9 mouse cellular contexts compared by ENCODE assay signal in genomic region chr8:87974122-87974758, GRCm38 (mm10). TPM values are rescaled to one million over a fixed set of nuclear protein-coding genes. Genes with fewer than 3 reads are reported as not detected.
DNase-seq lines count a peak whose midpoint lies in the region; ATAC-seq and TF ChIP-seq lines count a peak whose summit lies in the region.
"Had no signal": no experiment of that assay in that cellular context is flagged by ENCODE, and none has a peak within 500 bp of the region (broad histone marks: within the 10 kb centered on the region; RNA-seq: fewer than 3 reads in every experiment).

No protein-coding gene starts in this region.

- peak overlapping the region; percentile 64 for H3K27ac ChIP-seq in lung, embryonic 14.5 days (ENCODE audit: low read depth)
- no peak overlapping the region for H3K27ac ChIP-seq in forebrain, postnatal 0 days (ENCODE audit: low read depth, low read length)
- H3K27ac ChIP-seq in limb, embryonic 10.5 days = peak overlapping the region; percentile 87
- H3K27ac ChIP-seq in stomach, embryonic 14.5 days (ENCODE audit: low read length) = no peak overlapping the region; the same call in 1 of the 2 replicates

- H3K9ac ChIP-seq in lung, embryonic 14.5 days = peak overlapping the region; percentile 52
- H3K9ac ChIP-seq in forebrain, postnatal 0 days = peak overlapping the region; percentile 31; the same call in 1 of the 2 replicates
- 0 out of 2 replicates have a peak overlapping the region, but pooled peaks have one; percentile 18 for H3K9ac ChIP-seq in stomach, embryonic 14.5 days (replicated peaks; ENCODE audit: low read depth, low read length)

- WGBS in lung, embryonic 14.5 days = 7% methylated on average over 21 of the region's 21 CpGs
- WGBS in forebrain, postnatal 0 days = 4% methylated on average over 21 of the region's 21 CpGs
- WGBS in limb, embryonic 10.5 days = 11% methylated on average over 21 of the region's 21 CpGs
- WGBS in stomach, embryonic 14.5 days = 5% methylated on average over 21 of the region's 21 CpGs

- H3K36me3 ChIP-seq in lung, embryonic 14.5 days (ENCODE audit: insufficient read depth) = no peaks in the 10 kb centered on the region
- no peaks in the 10 kb centered on the region for H3K36me3 ChIP-seq in forebrain, postnatal 0 days (ENCODE audit: insufficient read depth)
- no peaks in the 10 kb centered on the region for H3K36me3 ChIP-seq in limb, embryonic 10.5 days
- H3K36me3 ChIP-seq in stomach, embryonic 14.5 days (ENCODE audit: control insufficient read depth, insufficient read depth, low read length) = no peaks in the 10 kb centered on the region

- H3K4me2 ChIP-seq in lung, embryonic 14.5 days = peak overlapping the region; percentile 69
- peak overlapping the region; percentile 59 for H3K4me2 ChIP-seq in forebrain, postnatal 0 days (ENCODE audit: low read depth)
- peak overlapping the region; percentile 59 for H3K4me2 ChIP-seq in stomach, embryonic 14.5 days (replicated peaks; ENCODE audit: low read depth, low read length)

- DNase-seq in lung, embryonic 14.5 days = peak; percentile 69
- DNase-seq in lung, postnatal 14 days = no peak
- no peak for DNase-seq in forebrain, postnatal 0 days
- no peak for DNase-seq in limb, embryonic 10.5 days (ENCODE audit: low spot score)
- no peak for DNase-seq in right cerebral cortex, postnatal 10 days (ENCODE audit: low spot score in 2 of 2)
- DNase-seq in urinary bladder, postnatal 14 days (ENCODE audit: low spot score) = no peak
- no peak for DNase-seq in cerebellum, postnatal 4 days (ENCODE audit: low spot score in 2 of 2)
- DNase-seq: thymus, postnatal 36 days had no signal

- H3K27me3 ChIP-seq in lung, embryonic 14.5 days (ENCODE audit: insufficient read depth, low read length) = no peaks in the 10 kb centered on the region
- H3K27me3 ChIP-seq in forebrain, postnatal 0 days (ENCODE audit: insufficient read depth, low read length) = peaks cover 4% of the 10 kb centered on the region; the same call in 1 of the 2 replicates
- no peaks in the 10 kb centered on the region for H3K27me3 ChIP-seq in limb, embryonic 10.5 days (ENCODE audit: low read depth, poor library complexity, severe bottlenecking)
- H3K27me3 ChIP-seq in stomach, embryonic 14.5 days (ENCODE audit: control insufficient read depth, insufficient read depth, low read length) = no peaks in the 10 kb centered on the region

- peak overlapping the region; percentile 26 for H3K4me3 ChIP-seq in lung, embryonic 14.5 days (ENCODE audit: low read depth, low read length)
- H3K4me3 ChIP-seq in forebrain, postnatal 0 days (ENCODE audit: low read depth, low read length) = peak overlapping the region; percentile 27
- peak overlapping the region; percentile 45 for H3K4me3 ChIP-seq in limb, embryonic 10.5 days
- peak overlapping the region; percentile 24 for H3K4me3 ChIP-seq in stomach, embryonic 14.5 days (ENCODE audit: low read depth, low read length)

- H3K4me1 ChIP-seq in lung, embryonic 14.5 days (ENCODE audit: insufficient read depth) = peaks cover 17% of the 10 kb centered on the region
- H3K4me1 ChIP-seq in forebrain, postnatal 0 days (ENCODE audit: insufficient read depth) = peaks cover 9% of the 10 kb centered on the region
- H3K4me1 ChIP-seq in limb, embryonic 10.5 days = peaks cover 36% of the 10 kb centered on the region
- peaks cover 16% of the 10 kb centered on the region for H3K4me1 ChIP-seq in stomach, embryonic 14.5 days (ENCODE audit: control insufficient read depth, insufficient read depth, low read length)

- peak; percentile 58 for ATAC-seq in lung, embryonic 14.5 days (ENCODE audit: insufficient read depth)
- no peak for ATAC-seq in forebrain, postnatal 0 days
- ATAC-seq in stomach, embryonic 14.5 days (ENCODE audit: insufficient number of reproducible peaks, insufficient read depth, low FRiP score, low read depth) = no peak

- no peaks in the 10 kb centered on the region for H3K9me3 ChIP-seq in lung, embryonic 14.5 days (ENCODE audit: low read depth, low read length)
- no peaks in the 10 kb centered on the region for H3K9me3 ChIP-seq in forebrain, postnatal 0 days (ENCODE audit: low read length)
- H3K9me3 ChIP-seq in limb, embryonic 10.5 days (replicated peaks) = no peaks in the 10 kb centered on the region
- no peaks in the 10 kb centered on the region for H3K9me3 ChIP-seq in stomach, embryonic 14.5 days (ENCODE audit: control insufficient read depth, low read depth, low read length)

- no peak for TF ChIP-seq CTCF in lung, embryonic 14.5 days (IDR thresholded peaks at IDR 0.05; ENCODE audit: low read depth)
- TF ChIP-seq CTCF in forebrain, postnatal 0 days (IDR thresholded peaks at IDR 0.05; ENCODE audit: low read depth) = no peak

RNA-seq across cellular contexts. Expression of gene Zfp423, which starts 14.8 kb away (rescaled TPM):
- polyA plus RNA-seq in lung, embryonic 14.5 days (2014; fragmentation: Nextera tagmentation; extraction: Ambion mirVana) = 16.3 and 18.1 TPM in 2 replicates
- 32.5 and 34.6 TPM in 2 replicates for total RNA-seq in forebrain, postnatal 0 days (2014; rRNA removed)
- polyA plus RNA-seq in forebrain, postnatal 0 days (2015; fragmentation: Nextera tagmentation; extraction: Ambion mirVana) = 10.7 and 18.4 TPM in 2 replicates
- polyA plus RNA-seq in limb, embryonic 10.5 days (2016; fragmentation: Nextera tagmentation; extraction: Ambion mirVana) = 23.6 and 29.4 TPM in 2 replicates
- polyA plus RNA-seq in stomach, embryonic 14.5 days (2014; fragmentation: Nextera tagmentation; extraction: Ambion mirVana) = 13.6 and 15.3 TPM in 2 replicates

Comparison
In these comparisons a context has a peak if more than half of its experiments do, and no peak if none do; other contexts are left out.
1. H3K27ac ChIP-seq: peak in lung, embryonic 14.5 days (single experiment) and limb, embryonic 10.5 days (single experiment); none in forebrain, postnatal 0 days (single experiment) and stomach, embryonic 14.5 days (single experiment).
2. Peak in every context shown above with its lines, with median percentiles within 50 percentile points of each other: H3K4me2 ChIP-seq, H3K4me3 ChIP-seq and H3K9ac ChIP-seq.